Mouse (Mus musculus): ENCODE measurements around the gene Asic5.

Asic5 gene

DNA sequence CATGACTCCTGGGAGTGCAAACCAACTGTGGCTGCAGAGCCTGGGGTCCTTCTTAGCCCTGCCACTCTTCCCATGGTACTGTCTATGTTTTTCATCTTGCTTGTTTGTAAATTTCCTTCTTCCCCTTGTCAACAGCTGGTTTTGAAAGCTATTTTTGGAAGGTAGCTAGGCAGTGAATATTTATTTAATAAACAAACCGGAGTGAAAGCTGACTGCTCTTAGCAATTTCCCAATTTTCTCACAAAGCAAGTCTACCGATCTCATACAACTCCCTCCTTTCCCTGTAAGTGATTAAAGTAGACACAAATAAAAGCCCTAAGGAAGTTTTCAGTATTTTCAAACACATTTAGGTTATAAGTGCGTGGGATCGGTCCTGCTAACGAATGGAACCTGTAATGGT lies 62.8 kb downstream of the Asic5 start:
- no peak for TF ChIP-seq GATA4 (IDR thresholded peaks at IDR 0.05; ENCODE audit: insufficient replicate concordance, low read length)

- no peak for TF ChIP-seq GATA4 (IDR thresholded peaks at IDR 0.05; ENCODE audit: insufficient replicate concordance, low read length)
Observed at GRCm38 (mm10) chr3:82046087-82046486, 64.0 kb downstream of the Asic5 start.

- TF ChIP-seq GATA4 (IDR thresholded peaks at IDR 0.05; ENCODE audit: insufficient replicate concordance, low read length), result no peak
Observed at GRCm38 (mm10) chr3:82047100-82047753, 65.1 kb downstream of the Asic5 start.

GRCm38 (mm10) chr3:82048078-82048477 lies 66.0 kb downstream of the Asic5 start:
- TF ChIP-seq GATA4 (IDR thresholded peaks at IDR 0.05; ENCODE audit: insufficient replicate concordance, low read length), result no peak

GRCm38 (mm10) chr3:82048681-82049080 lies 66.6 kb downstream of the Asic5 start:
- TF ChIP-seq GATA4 (IDR thresholded peaks at IDR 0.05; ENCODE audit: insufficient replicate concordance, low read length), result no peak

GRCm38 (mm10) chr3:82051468-82051867 lies 69.4 kb downstream of the Asic5 start:
- TF ChIP-seq GATA4 (IDR thresholded peaks at IDR 0.05; ENCODE audit: insufficient replicate concordance, low read length), result no peak

- TF ChIP-seq GATA4 (IDR thresholded peaks at IDR 0.05; ENCODE audit: insufficient replicate concordance, low read length), result no peak
Observed at GRCm38 (mm10) chr3:82052029-82052428, 69.9 kb downstream of the Asic5 start.

DNA sequence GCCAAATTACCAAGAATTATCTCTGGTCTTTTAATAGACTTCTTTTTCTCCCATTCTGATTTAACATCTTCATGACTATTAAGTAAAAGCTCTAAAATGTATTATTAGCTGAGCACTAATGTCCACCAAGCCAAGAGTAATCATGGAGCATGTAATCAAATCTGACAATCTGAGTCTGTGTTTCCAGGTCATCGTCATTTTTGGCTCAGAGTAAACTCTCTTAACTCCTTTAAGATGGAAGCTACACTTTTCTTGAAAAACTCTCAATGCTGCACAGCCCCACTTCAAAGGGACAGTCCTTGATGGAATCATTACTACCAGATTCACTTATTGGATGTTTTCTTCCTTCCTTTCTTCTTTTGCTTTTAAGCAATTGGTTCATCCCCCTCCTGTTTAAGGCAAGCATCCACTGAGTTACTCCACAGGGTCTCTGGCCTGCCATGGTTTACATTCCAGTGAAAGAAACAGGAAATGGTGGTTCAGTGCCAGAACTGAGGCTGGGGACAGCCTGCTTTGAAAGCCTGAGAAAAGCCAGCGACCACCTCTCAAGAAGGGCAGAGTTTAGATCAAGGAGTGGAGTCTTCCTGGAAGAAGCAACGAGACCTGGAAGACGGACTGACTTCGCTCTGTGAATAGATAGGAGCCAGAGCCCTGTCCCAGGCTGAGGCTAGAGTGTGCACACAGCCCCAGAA lies 72.3 kb downstream of the Asic5 start:
- no peak for TF ChIP-seq GATA4 (IDR thresholded peaks at IDR 0.05; ENCODE audit: insufficient replicate concordance, low read length)

GRCm38 (mm10) chr3:82057201-82057600 lies 75.1 kb downstream of the Asic5 start:
- TF ChIP-seq GATA4 (IDR thresholded peaks at IDR 0.05; ENCODE audit: insufficient replicate concordance, low read length), result no peak

GRCm38 (mm10) chr3:82061402-82062180 lies 79.5 kb downstream of the Asic5 start:
- no peak for TF ChIP-seq GATA4 (IDR thresholded peaks at IDR 0.05; ENCODE audit: insufficient replicate concordance, low read length)

GRCm38 (mm10) chr3:82067830-82068229 lies 85.7 kb downstream of the Asic5 start:
- no peak for TF ChIP-seq GATA4 (IDR thresholded peaks at IDR 0.05; ENCODE audit: insufficient replicate concordance, low read length)

Data from liver, adult (tissue).